In genomic region chr12:72052571-72052970, GRCm38 (mm10) we compare ENCODE assay signal across 16 mouse cellular contexts. TPM values are rescaled to one million over a fixed set of nuclear protein-coding genes. Genes with fewer than 3 reads are reported as not detected.
DNase-seq lines count a peak whose midpoint lies in the region.
"Had no signal": no experiment of that assay in that cellular context is flagged by ENCODE, and none has a peak within 500 bp of the region (broad histone marks: within the 10 kb centered on the region; RNA-seq: fewer than 3 reads in every experiment).

No protein-coding gene starts in this region.

- peak; percentile 58 for DNase-seq in heart, adult 11 months
- no peak for DNase-seq in heart, embryonic 10.5 days (ENCODE audit: low spot score)
- DNase-seq in ES-CJ7 (ENCODE audit: low read depth, low spot score), result peak; percentile 65
- DNase-seq in ZHBTc4 (ENCODE audit: low read depth, low spot score), result peak; percentile 88
- DNase-seq in gastrocnemius, postnatal 25 days, result no peak
- DNase-seq: adrenal gland, adult 2 months; adrenal gland, postnatal 25 days; cerebellum, adult 11 months; cerebellum, adult 9-11 months had no signal

- 70% methylated on average over 6 of the region's 6 CpGs for WGBS in heart, embryonic 10.5 days

- no peaks in the 10 kb centered on the region for H3K27me3 ChIP-seq in heart, embryonic 10.5 days (ENCODE audit: insufficient read depth, poor library complexity, severe bottlenecking)
- H3K27me3 ChIP-seq: CH12.LX; embryonic facial prominence, embryonic 13.5 days; embryonic facial prominence, embryonic 15.5 days; forebrain, embryonic 12.5 days had no signal

- no peak overlapping the region for H3K27ac ChIP-seq in heart, embryonic 10.5 days
- H3K27ac ChIP-seq: embryonic facial prominence, embryonic 13.5 days; embryonic facial prominence, embryonic 15.5 days; forebrain, embryonic 10.5 days; forebrain, embryonic 12.5 days had no signal

- no peak overlapping the region for H3K4me3 ChIP-seq in heart, embryonic 10.5 days
- H3K4me3 ChIP-seq: embryonic facial prominence, embryonic 13.5 days; embryonic facial prominence, embryonic 15.5 days; erythroblast, embryonic 14.5 days; forebrain, embryonic 10.5 days; forebrain, embryonic 12.5 days had no signal

- H3K4me1 ChIP-seq in heart, embryonic 10.5 days, result no peaks in the 10 kb centered on the region
- H3K4me1 ChIP-seq: embryonic facial prominence, embryonic 13.5 days; embryonic facial prominence, embryonic 15.5 days; forebrain, embryonic 12.5 days had no signal

- H3K36me3 ChIP-seq in heart, embryonic 10.5 days, result no peaks in the 10 kb centered on the region
- H3K36me3 ChIP-seq: embryonic facial prominence, embryonic 13.5 days; embryonic facial prominence, embryonic 15.5 days; forebrain, embryonic 10.5 days; forebrain, embryonic 12.5 days had no signal

- no peaks in the 10 kb centered on the region for H3K9me3 ChIP-seq in heart, embryonic 10.5 days
- H3K9me3 ChIP-seq: forebrain, embryonic 12.5 days had no signal

RNA-seq across cellular contexts. Expression of gene Gpr135, which starts 18.4 kb away (rescaled TPM):
- polyA plus RNA-seq in heart, embryonic 10.5 days (2016; fragmentation: Nextera tagmentation; extraction: Ambion mirVana), result 0.32 and 0.41 TPM in 2 replicates
- total RNA-seq in gastrocnemius, postnatal 25 days (2021), result under 1 TPM; 0.20 to 0.32 TPM
- total RNA-seq: CH12.LX; common myeloid progenitor, adult 5-6 weeks had no signal
- polyA plus RNA-seq: erythroblast, embryonic 14.5 days had no signal

RNA-seq across cellular contexts. Expression of gene L3hypdh, which starts 32.7 kb away (rescaled TPM):
- polyA plus RNA-seq in heart, embryonic 10.5 days (2016; fragmentation: Nextera tagmentation; extraction: Ambion mirVana), result 13.6 and 15.1 TPM in 2 replicates
- total RNA-seq in gastrocnemius, postnatal 25 days (2021), result 1 to 10 TPM in 1 of 2 experiments, under 1 TPM in 1; 0.77 to 1.8 TPM
- polyA plus RNA-seq: erythroblast, embryonic 14.5 days had no signal

RNA-seq across cellular contexts. Expression of gene Jkamp, which starts 32.8 kb away (rescaled TPM):
- 65.2 and 70.7 TPM in 2 replicates for polyA plus RNA-seq in heart, embryonic 10.5 days (2016; fragmentation: Nextera tagmentation; extraction: Ambion mirVana)
- total RNA-seq in gastrocnemius, postnatal 25 days (2021), result 10 to 100 TPM in 1 of 2 experiments, 1 to 10 TPM in 1; 8.0 to 10.9 TPM

Comparison
In these comparisons a context has a peak if more than half of its experiments do, and no peak if none do; other contexts are left out.
1. DNase-seq: peak in heart, adult 11 months (single experiment), ES-CJ7 (single experiment) and ZHBTc4 (single experiment); none in heart, embryonic 10.5 days (single experiment) and gastrocnemius, postnatal 25 days (single experiment).